Mouse (Mus musculus) bone marrow, adult 2 months (tissue): Measurements from ENCODE around the gene Grm5. TPM values are rescaled to one million over a fixed set of nuclear protein-coding genes. Genes with fewer than 3 reads are reported as not detected.

Experiments used
- H3K27ac ChIP-seq: fragments of 200-500 bp; 2 replicates; pipeline ENCODE4 v1.5.1; 2012; ENCODE audit warnings: low read depth, mild to moderate bottlenecking, control low read depth, inconsistent platforms, low read length; ENCODE audit not compliant: control insufficient read depth, poor library complexity, insufficient read depth
- H3K4me1 ChIP-seq: fragments of 200-500 bp; 2 replicates; pipeline ENCODE4 v1.6.1; 2011; ENCODE audit warnings: low read length; ENCODE audit not compliant: control insufficient read depth, insufficient read depth
- H3K4me3 ChIP-seq: fragments of 200-500 bp; replicated peaks from 2 replicates; pipeline ENCODE3; 2011; ENCODE audit warnings: mild to moderate bottlenecking, low read depth, low read length, control low read depth; ENCODE audit not compliant: control insufficient read depth
- CTCF ChIP-seq: fragments of 200-500 bp; IDR thresholded peaks from 2 replicates; pipeline ENCODE4 v1.5.1; 2011; ENCODE audit warnings: low read length, control low read depth; ENCODE audit not compliant: control insufficient read depth, insufficient read depth
- POLR2A ChIP-seq: fragments of 200-500 bp; IDR thresholded peaks from 2 replicates; pipeline ENCODE4 v1.6.1; 2011; ENCODE audit warnings: low read depth, mild to moderate bottlenecking, control low read depth, low read length, borderline replicate concordance; ENCODE audit not compliant: control insufficient read depth
- WGBS: fragments of 180-500 bp; shearing (Covaris S2); methylation state at CpG from one replicate; pipeline ENCODE4 v1.1.7; 2018; 5-methylcytosine and 5-hydroxymethylcytosine counted together
- polyA plus RNA-seq: library from polyadenylated mRNA; stranded (reverse); fragments of >200 nt; gene quantifications from 2 replicates; pipeline ENCODE4 v1.2.4, GENCODE M21; 2011; ENCODE audit warnings: low replicate concordance; ENCODE audit not compliant: missing spikeins, insufficient read depth, insufficient read length

The Grm5 gene
- polyA plus RNA-seq, 1 experiment, result not detected

- no peak overlapping the region for H3K27ac ChIP-seq
- TF ChIP-seq POLR2A (no peak), CTCF (no peak)
- no peak overlapping the region for H3K4me3 ChIP-seq
- H3K4me1 ChIP-seq, result no peaks in the 10 kb centered on the region
Observed at GRCm38 (mm10) chr7:87788963-87789362, 205.0 kb downstream of the Grm5 start.

- no peak overlapping the region for H3K4me3 ChIP-seq
- WGBS, result 82% methylated on average over 4 of the region's 4 CpGs
- H3K4me1 ChIP-seq, result no peaks in the 10 kb centered on the region
- H3K27ac ChIP-seq, result no peak overlapping the region
- TF ChIP-seq CTCF, result no peak
- TF ChIP-seq POLR2A, result no peak
Observed at GRCm38 (mm10) chr7:87793896-87794295, 209.9 kb downstream of the Grm5 start.

GRCm38 (mm10) chr7:87824898-87825297 is 240.9 kb downstream of the Grm5 start:
- Histone ChIP-seq H3K27ac (no peak overlapping the region), H3K4me3 (no peak overlapping the region), H3K4me1 (no peaks in the 10 kb centered on the region; the same call in 1 of the 2 replicates)
- WGBS, result 28% methylated on average over 1 of the region's 1 CpGs
- TF ChIP-seq CTCF (no peak), POLR2A (no peak)

- TF ChIP-seq CTCF, result no peak
- no peak for TF ChIP-seq POLR2A
Observed at GRCm38 (mm10) chr7:87834669-87835068, 250.7 kb downstream of the Grm5 start.

GRCm38 (mm10) chr7:87838579-87838978 is 254.6 kb downstream of the Grm5 start:
- Histone ChIP-seq H3K4me1 (no peaks in the 10 kb centered on the region), H3K4me3 (no peak overlapping the region), H3K27ac (no peak overlapping the region)
- TF ChIP-seq CTCF (no peak), POLR2A (no peak)
- 64% methylated on average over 1 of the region's 1 CpGs for WGBS

More at GRCm38 (mm10) chr7:87834669-87835068, 250.7 kb downstream of the Grm5 start:
- no peak overlapping the region for H3K27ac ChIP-seq
- 76% methylated on average over 4 of the region's 4 CpGs for WGBS
- no peak overlapping the region for H3K4me3 ChIP-seq
- H3K4me1 ChIP-seq, result no peaks in the 10 kb centered on the region

GRCm38 (mm10) chr7:87843496-87843895 is 259.5 kb downstream of the Grm5 start:
- Histone ChIP-seq H3K4me1 (no peaks in the 10 kb centered on the region), H3K27ac (no peak overlapping the region), H3K4me3 (no peak overlapping the region)
- TF ChIP-seq CTCF, result no peak
- no peak for TF ChIP-seq POLR2A

- Histone ChIP-seq H3K4me1 (no peaks in the 10 kb centered on the region), H3K27ac (no peak overlapping the region), H3K4me3 (no peak overlapping the region)
- TF ChIP-seq CTCF, result no peak
- TF ChIP-seq POLR2A, result no peak
Observed at GRCm38 (mm10) chr7:87846082-87846481, 262.1 kb downstream of the Grm5 start.

GRCm38 (mm10) chr7:87925956-87926355 is 342.0 kb downstream of the Grm5 start:
- TF ChIP-seq POLR2A, result no peak
- TF ChIP-seq CTCF, result no peak
- 15% methylated on average over 5 of the region's 5 CpGs for WGBS
- Histone ChIP-seq H3K27ac (no peak overlapping the region), H3K4me3 (no peak overlapping the region), H3K4me1 (no peaks in the 10 kb centered on the region)

GRCm38 (mm10) chr7:87937415-87937814 is 353.4 kb downstream of the Grm5 start:
- Histone ChIP-seq H3K4me1 (no peaks in the 10 kb centered on the region), H3K4me3 (no peak overlapping the region), H3K27ac (no peak overlapping the region)
- 67% methylated on average over 1 of the region's 1 CpGs for WGBS
- TF ChIP-seq POLR2A (no peak), CTCF (no peak)
